Mouse (Mus musculus): Measurements from ENCODE around the gene Btk.
"Not testable (repeated sequence)": the region's sequence is repeated elsewhere in the genome, so short reads cannot be mapped to it uniquely, and the experiment has no call there.

Btk gene

DNA sequence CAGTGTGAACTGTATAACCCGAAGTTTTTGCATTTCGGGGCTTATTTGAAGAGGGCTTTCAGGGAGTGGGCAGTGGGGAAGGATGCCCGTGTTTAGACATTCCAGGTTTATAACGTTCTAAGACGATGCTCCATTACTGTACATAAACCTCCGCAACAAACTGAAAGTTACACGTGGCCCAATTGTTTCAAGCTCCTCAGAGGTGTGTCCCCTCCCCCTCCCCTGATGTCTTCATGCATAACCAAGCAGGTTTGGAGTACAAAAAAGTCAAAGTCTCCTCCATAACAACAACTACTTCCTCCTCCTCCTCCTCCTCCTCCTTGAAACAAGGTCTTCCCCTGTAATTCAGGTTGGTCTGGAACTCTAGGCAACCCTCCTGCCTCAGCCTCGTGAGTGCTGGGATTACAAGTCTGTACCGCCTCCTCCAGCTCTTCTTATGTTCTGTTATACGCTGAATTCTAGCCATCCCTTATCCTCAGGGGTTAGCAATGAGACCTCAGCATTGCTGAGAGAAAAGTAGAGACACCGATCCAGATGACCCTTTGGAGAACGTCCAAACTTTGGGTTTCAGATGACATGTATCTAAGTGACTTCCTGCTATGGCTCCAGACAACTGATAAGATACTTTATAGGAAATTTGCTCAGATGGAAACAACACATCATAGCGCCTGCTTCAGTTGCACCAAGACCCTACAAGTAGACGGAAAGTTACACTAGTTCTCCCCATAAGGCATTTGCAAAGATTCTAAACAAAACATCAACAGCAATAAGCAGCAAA, 2.7 kb downstream of the Btk start:
- no peak for DNase-seq (ENCODE audit: low spot score in 2 of 2)

DNA sequence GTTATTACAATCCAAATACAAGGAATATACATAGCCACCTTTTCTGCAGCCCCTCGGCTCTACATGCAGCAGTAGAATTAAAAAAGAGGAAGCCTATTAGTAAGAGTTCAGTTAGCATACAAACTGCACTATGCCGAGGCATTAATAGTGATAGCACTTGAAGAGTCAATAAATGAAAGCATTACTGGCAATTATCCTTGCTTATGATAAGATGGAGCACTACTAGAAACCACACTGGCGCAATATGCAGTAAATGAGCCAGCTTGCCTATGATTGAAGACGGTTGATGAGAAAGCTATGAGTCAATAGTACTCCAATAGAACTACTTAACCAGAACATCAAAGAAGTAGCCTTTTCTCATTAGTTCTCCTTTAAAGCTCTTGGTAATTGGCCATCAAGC, 5.5 kb downstream of the Btk start:
- DNase-seq (ENCODE audit: low spot score in 2 of 2) = no peak

DNA sequence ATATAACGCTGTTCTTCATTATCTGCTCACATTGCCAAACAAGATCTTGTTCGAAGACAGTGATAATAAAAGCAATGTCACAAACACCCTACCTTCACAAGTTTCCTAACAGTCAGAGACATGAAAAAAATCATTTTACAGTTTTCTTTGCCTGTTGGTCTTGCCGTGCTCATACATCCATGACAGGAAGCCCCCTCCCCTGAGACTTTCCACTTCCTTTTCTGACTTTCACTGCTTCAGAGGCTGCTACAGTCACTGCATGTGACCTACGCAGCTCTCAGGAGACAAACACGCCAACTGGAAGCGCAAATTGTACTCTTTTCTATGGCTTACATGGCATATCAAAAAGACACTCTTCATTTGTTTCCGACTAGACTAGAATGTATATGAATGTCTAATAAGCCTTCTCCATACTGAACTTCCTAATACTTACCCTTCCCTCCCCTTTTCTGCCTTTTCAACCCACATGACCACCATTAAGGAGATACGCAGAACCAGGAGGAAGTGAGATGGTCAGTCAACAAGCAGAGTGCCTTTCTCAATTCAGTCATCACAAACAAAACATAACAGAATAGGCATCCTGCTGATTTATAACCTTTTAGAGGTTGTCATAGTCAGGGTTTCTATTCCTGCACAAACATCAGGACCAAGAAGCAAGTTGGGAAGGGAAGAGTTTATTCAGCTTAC, 16.7 kb downstream of the Btk start:
- no peak for DNase-seq (ENCODE audit: low spot score in 2 of 2)

DNA sequence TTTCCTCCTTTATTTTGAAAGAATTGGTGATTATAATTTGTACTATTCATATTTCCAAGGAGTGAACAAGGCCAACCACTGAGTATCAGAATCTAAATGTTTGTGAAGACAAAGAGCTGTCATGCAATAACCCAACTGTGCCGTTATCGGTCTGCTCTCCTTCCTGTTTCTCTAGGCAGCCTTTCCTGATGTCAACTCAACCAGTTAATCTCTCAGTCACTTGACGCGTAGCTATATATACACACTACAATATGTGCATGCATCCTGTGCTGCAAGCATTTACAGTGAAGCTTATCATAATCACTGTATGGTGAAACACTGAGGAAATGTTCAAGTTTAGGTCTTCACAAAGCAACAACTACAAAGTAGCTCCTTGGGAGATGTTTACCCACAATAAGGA, 19.0 kb downstream of the Btk start:
- DNase-seq (ENCODE audit: low spot score in 2 of 2) = no peak

DNA sequence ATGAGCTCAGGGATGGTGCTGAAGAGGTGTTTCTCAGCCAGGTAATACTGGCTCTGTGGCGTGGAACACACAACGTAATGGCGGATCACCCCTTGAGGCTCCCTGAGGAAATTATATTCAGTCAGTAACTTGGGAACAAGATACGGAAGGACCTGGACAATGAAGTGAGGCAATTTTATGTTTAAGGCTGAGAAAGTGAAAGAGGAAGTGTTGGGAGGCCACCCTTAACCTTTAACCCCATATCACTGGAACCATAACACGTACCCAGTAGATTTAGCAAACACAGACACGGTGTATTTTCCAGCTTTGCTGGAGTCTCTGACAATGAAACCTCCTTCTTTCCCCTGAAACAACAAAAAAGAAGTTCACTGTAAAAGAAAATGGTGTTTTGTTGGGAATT, 28.9 kb downstream of the Btk start:
- no peak for DNase-seq (ENCODE audit: low spot score in 2 of 2)

DNA sequence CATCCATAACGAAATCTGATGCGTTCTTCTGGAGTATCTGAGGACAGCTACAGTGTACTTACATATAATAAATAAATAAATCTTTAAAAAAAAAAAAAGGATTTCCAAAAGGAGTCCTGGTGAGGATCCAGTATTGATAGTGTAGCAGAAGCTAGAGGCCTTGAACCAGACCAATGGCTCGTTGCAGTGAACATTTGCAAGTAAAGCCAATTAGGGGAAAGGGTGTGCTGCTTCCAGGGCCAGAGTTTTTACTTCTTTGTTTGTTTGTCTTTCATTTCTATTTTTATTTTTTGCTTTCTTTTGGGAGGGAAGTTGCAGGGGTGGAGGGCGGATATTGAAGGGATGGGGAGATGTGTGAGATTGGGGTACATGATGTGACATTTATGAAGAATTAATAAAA, 30.0 kb downstream of the Btk start:
- no peak for DNase-seq (ENCODE audit: low spot score in 2 of 2)

DNA sequence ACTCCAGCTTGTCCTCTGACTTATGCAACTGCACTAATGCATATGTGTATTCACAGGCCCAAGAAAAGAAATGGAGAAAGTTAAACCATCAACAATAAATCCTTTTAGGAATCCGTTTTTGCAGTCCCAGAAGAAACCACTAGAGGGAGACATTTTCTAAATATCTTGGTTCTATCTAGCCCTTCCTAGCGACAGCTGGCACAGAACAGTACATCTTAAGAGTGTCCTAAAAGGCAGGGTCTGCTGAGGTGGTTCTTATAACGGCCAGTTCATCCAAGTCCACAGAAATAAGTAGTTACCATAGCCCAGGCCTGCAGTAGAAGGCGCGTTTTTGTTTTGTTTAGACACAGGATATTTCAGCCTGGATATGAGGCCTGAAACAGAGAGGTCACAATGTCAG, 32.5 kb downstream of the Btk start:
- peak in 1 of 2 experiments; percentile 38 for DNase-seq (ENCODE audit: low spot score in 2 of 2)

DNA sequence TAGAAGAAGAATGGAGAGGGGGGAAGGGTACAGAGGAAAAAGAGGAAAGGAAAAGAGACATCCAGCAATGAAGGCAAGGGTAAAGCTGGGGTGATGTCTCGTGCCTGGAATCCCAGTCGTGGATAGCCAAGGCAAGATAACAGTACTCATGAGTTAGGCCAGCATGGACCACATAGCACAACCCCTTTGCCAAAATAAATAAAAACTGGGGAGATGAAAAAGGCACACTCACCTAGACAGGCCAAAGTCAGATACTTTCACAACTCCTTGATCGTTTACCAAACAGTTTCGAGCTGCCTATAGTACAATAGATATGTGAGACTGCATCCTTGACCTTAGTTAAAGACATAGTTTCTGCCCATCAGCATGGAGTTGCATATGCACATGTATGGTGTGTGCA, 36.0 kb downstream of the Btk start:
- no peak for DNase-seq (ENCODE audit: low spot score in 2 of 2)

DNA sequence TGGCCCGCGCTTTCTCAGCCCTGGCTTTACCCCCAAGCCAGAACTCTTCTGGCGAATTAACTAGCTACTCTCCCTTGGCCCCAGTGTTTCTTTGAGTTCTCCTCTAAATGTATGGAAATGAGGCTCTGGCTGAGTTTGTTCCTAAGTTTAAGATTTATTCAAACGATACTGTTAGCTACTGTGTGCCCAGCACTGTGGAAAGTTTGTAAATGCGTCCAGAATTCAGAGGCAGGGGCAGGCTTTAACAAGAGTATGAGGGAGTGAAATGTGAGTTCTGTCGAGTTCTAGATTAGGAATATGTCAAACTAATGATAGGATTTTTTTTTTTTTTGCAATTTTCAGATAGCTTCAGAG, 41.4 kb downstream of the Btk start:
- DNase-seq (ENCODE audit: low spot score in 2 of 2) = no peak

DNA sequence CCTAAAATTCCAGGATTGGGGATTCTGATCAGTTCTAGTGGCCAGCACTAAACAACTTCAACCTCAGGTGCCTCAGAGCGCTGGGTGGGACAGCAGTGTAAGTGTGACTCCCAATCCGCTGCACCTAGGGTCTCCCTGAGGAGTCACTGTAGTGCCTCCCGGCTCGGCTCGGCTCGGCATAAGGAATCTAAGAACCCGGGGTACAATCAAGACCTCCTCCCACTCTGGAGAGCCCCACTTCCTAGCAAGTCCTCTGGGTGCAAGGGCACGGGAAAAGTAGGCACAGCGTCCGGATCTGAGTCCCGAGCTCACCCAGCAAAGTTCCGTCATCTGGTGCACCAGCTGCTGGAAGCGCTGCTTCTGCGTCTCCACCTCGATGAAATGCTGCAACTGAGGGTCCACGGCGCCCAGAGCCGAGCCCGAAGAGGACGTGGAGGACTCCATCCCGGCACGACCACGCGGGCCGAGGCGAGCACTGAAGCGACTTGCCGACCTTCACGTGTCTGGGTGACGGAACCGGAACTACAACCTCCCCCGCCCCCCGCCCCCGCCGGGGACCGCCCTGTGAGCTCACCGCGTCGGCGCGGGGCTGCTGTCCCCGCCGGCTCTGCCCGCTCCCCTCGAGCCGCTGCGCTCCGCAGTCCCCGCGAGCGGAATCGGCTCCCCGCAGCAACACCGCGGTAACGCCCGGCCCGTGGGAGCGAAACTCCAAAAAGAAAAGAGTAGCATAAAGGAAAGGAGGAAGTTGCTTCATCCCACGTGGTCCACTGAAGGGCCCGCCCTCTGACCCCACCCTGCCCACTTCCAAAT, 42.0 kb downstream of the Btk start, which contains the start of gene Timm8a1:
Timm8a1 (minus strand) TSS at position 721 of the 810 bp plus-strand sequence.
- DNase-seq (ENCODE audit: low spot score in 2 of 2) = peak in 1 of 2 experiments; percentile 16

DNA sequence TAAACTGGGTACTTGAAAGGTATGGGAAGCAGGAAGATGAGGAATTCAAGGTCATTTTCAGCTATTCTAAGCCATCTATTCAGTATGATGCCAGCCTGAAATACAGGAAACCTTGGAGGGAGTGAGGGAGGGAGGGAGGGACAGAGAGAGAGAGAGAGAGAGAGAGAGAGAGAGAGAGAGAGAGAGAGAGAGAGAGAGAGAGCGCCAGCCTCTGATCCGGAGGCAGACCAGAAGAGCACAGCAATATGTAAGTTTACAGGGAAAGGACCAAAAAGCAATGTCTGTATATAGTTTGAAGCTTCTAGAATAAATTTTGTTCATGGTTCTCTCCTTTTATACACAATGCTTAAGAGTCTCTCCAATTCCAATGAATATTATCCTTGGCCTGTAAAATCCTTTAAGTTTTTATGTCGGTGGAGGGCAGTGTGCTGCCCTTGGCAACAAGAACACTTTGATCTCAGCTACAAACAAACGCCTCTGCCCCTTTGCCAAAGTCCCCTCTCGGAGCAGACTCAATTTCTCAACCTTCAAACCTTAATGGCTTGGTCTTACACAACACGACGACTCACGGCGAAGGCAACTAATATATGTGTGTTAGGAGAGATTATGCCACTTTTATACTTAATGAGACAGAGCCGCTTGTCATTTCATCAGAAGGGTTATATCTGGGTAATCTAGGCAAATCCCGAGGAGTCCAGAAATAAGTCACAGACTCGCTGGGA, 42.8 kb downstream of the Btk start:
- no peak for DNase-seq (ENCODE audit: low spot score in 2 of 2)

DNA sequence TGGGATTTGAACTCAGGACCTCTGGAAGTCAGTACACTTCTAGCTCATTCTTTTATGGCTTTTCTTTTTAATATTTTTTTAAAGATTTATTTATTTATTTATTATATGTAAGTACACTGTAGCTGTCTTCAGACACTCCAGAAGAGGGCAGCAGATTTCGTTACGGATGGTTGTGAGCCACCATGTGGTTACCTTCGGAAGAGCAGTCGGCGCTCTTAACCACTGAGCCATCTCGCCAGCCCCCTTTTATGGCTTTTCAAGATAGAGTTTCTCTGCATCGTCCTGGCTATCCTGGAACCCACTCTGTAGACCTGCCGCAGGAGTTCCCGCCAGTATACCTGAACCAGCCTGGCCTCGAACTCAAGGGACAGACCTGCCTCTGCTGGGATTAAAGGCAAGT, 43.6 kb downstream of the Btk start:
- not testable (repeated sequence) for DNase-seq (ENCODE audit: low spot score in 2 of 2)

DNA sequence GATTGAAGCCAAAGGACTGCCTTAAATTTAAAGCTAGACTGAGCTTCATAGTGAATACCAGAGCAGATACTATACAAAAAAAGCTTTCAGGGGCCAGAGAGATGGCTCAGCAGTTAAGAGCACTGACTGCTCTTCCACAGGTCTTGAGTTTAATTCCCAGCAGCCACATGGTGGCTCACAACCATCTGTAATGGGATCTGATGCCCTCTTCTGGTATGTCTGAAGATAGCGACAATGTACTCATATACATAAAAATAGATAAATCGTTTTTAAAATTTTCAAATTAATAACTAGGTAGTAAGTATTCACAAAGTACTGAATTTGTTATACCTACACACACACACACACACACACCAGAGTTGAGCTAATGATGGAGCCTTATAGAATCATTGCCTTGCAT, 50.0 kb downstream of the Btk start:
- DNase-seq (ENCODE audit: low spot score in 2 of 2) = no peak

DNA sequence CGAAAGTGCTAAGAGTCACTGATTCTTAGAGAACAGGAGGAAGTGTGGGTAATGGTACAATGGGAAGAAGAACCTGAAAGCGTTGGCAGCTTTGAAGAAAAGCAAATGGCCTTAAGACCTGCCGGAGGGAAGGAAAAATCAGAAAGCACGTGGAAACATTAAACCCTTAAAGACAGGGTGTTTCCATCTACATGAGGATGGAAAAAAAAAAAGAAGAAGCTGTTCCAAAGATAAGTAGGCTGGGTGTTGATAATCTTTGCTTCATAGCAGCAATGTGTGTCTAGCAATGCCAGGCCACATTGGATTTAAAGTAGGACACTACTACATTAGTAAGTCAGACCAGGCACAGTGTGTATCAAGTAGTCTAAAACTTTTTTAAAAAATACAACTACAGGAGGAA, 58.1 kb downstream of the Btk start:
- no peak for DNase-seq (ENCODE audit: low spot score in 2 of 2)

DNA sequence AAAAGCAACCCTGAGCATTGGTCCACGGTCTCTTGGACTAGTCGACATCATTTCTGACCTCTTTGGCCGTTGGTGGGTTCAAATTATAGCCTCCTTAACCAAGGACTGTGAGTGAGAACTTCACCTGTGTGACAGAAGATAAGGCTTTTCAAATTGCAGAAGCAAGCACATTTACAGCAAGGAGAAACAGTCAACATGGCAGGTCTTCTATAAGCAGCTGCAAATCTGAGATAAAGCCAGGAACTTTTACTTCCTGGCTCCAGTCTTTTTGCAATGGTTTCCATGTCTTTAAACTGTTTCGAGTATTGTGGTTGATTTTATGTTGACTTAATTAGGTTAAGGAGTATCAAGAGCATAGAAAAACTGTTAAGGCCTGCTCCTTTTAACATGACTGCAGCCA, 59.6 kb downstream of the Btk start:
- DNase-seq (ENCODE audit: low spot score in 2 of 2) = no peak

DNA sequence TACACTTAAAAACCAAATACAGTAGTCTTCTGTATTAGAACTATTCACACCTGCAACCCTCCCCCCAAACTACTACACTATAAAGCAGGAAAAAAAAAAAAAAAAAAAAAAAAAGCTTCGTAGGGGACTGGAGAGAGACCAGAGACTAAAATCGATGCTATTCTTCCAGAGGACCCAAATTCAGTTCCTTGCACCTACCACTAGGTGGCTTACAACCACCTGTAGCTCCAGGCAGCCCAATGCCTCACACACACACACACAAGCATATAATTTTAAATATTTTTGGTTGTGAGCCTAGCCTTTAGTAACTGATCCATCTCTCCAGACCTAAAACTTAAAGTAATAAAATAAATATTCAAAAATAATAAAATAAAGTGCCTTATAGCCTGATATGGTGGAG, 73.9 kb downstream of the Btk start:
- DNase-seq (ENCODE audit: low spot score in 2 of 2) = no peak

DNA sequence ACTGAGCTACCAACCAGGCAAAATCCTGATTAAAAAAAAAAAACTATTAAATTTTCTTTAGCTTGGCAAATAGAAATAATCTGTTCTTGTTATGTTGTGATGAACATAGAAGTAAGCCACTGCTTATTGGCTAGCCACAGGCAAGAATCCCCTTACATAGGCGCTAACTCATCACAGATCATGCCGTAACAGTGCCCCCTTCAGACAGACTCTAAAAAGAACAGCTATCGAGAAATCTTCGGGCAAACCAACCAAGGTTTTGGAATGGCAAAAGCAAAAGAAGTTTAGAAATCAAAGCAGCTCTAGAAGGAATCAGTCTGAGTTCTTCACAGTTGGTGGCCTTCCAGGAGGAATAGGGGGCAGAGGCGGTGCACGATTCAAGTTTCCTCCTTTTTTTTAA, 75.4 kb downstream of the Btk start:
- no peak for DNase-seq (ENCODE audit: low spot score in 2 of 2)

DNA sequence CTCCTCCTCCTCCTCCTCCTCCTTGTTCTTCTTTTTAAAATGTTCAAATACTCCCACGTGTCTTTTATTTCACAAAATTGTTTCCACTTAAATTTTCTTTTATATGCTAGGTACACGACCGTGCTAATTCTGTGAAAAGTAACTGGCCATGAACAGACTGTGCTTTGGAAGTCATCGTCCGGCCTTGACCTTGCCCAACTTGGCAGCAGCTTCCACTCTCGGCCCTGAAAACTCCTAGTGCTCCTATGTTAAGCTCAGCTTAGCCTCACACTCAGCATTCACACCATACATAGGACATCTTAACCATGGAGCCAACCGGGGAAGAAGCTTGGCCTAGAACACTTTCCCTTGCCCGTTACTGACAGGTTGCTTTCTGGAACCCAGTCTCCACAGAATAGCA, 82.7 kb downstream of the Btk start:
- no peak for DNase-seq (ENCODE audit: low spot score in 2 of 2)
